Mouse (Mus musculus): ENCODE results near the gene Atp2b4. TPM values are rescaled to one million over a fixed set of nuclear protein-coding genes. Genes with fewer than 3 reads are reported as not detected.

The Atp2b4 gene
- total and polyA plus RNA-seq, 3 experiments = 18.8 to 21.1 TPM; not detected in 1

- peaks cover 0 to 2% of the 10 kb centered on the region in 2 experiments; a peak in 1 of 4 replicates for H3K4me1 ChIP-seq (ENCODE audit: control insufficient read depth in 1 of 2, insufficient read depth in 2 of 2, low read length in 2 of 2)
- H3K36me3 ChIP-seq (ENCODE audit: control insufficient read depth in 1 of 2, insufficient read depth in 2 of 2, low read length in 2 of 2) = no peaks in the 10 kb centered on the region; a peak in 1 of 4 replicates
- TF ChIP-seq CTCF (IDR thresholded peaks at IDR 0.05 in 2 of 3, conservative IDR thresholded peaks at IDR 0.05 in 1 of 3; ENCODE audit: control insufficient read depth in 1 of 3, insufficient read depth in 1 of 3, low read depth in 2 of 3, low read length in 3 of 3, poor library complexity in 1 of 3, severe bottlenecking in 1 of 3) (no peak), GABPA (IDR thresholded peaks at IDR 0.05; ENCODE audit: low read depth, low read length) (no peak), BHLHE40 (IDR thresholded peaks at IDR 0.05; ENCODE audit: borderline replicate concordance, low read depth, low read length) (no peak)
- H3K27ac ChIP-seq (ENCODE audit: control insufficient read depth, low read depth, low read length) = no peak overlapping the region
- H3K9ac ChIP-seq (ENCODE audit: control insufficient read depth, low read depth, low read length, poor library complexity, severe bottlenecking) = no peak overlapping the region
- no peaks in the 10 kb centered on the region for H3K79me2 ChIP-seq (ENCODE audit: control insufficient read depth, insufficient read depth, low read length, poor library complexity)
- no peaks in the 10 kb centered on the region for H3K9me3 ChIP-seq (replicated peaks; ENCODE audit: insufficient read depth, low read length)
- H3K27me3 ChIP-seq (ENCODE audit: control insufficient read depth in 1 of 2, insufficient read depth in 2 of 2, low read length in 2 of 2) = no peaks in the 10 kb centered on the region
- no peak for DNase-seq (ENCODE audit: low read depth, low spot score)
- H3K4me3 ChIP-seq (ENCODE audit: control insufficient read depth in 1 of 2, insufficient read depth in 1 of 2, low read depth in 2 of 2, low read length in 2 of 2) = no peak overlapping the region
Observed at GRCm38 (mm10) chr1:133745078-133745495, 55.8 kb downstream of the Atp2b4 start.

GRCm38 (mm10) chr1:133744609-133745008 is 56.2 kb downstream of the Atp2b4 start:
- no peak for TF ChIP-seq ZMIZ1 (IDR thresholded peaks at IDR 0.05; ENCODE audit: low read depth, low read length)
- TF ChIP-seq POLR2AphosphoS5 (IDR thresholded peaks at IDR 0.05; ENCODE audit: borderline replicate concordance, low read depth, low read length) = no peak
- TF ChIP-seq MYC (IDR thresholded peaks at IDR 0.05; ENCODE audit: low read depth, low read length) = no peak
- no peak for TF ChIP-seq RCOR1 (IDR thresholded peaks at IDR 0.05; ENCODE audit: low read depth, low read length)
- TF ChIP-seq ELF1 (IDR thresholded peaks at IDR 0.05; ENCODE audit: low read depth, low read length) = no peak
- TF ChIP-seq MEF2A (IDR thresholded peaks at IDR 0.05; ENCODE audit: extremely low read depth, insufficient replicate concordance, low read depth, low read length, poor library complexity, severe bottlenecking) = no peak
- TF ChIP-seq SIN3A (IDR thresholded peaks at IDR 0.05; ENCODE audit: low read length) = no peak
- TF ChIP-seq TBP (IDR thresholded peaks at IDR 0.05; ENCODE audit: low read depth, low read length) = no peak
- TF ChIP-seq USF2 (IDR thresholded peaks at IDR 0.05; ENCODE audit: borderline replicate concordance in 1 of 2, insufficient read depth in 1 of 2, low read depth in 1 of 2, low read length in 2 of 2) = no peak
- no peak for TF ChIP-seq MAZ (IDR thresholded peaks at IDR 0.05; ENCODE audit: low read depth, low read length)
- TF ChIP-seq GATA1 (IDR thresholded peaks at IDR 0.05; ENCODE audit: low read depth, low read length) = no peak
- TF ChIP-seq MXI1 (IDR thresholded peaks at IDR 0.05; ENCODE audit: low read depth, low read length) = no peak
- TF ChIP-seq NELFE (IDR thresholded peaks at IDR 0.05; ENCODE audit: low read depth, low read length) = no peak
- no peak for TF ChIP-seq RAD21 (IDR thresholded peaks at IDR 0.05; ENCODE audit: low read depth, low read length)
- no peak for TF ChIP-seq TAL1 (IDR thresholded peaks at IDR 0.05; ENCODE audit: low read length)
- no peak for TF ChIP-seq CHD1 (IDR thresholded peaks at IDR 0.05; ENCODE audit: low read depth, low read length)
- no peak for TF ChIP-seq BHLHE40 (IDR thresholded peaks at IDR 0.05; ENCODE audit: borderline replicate concordance, low read depth, low read length)
- Histone ChIP-seq H3K36me3 (ENCODE audit: control insufficient read depth in 1 of 2, insufficient read depth in 2 of 2, low read length in 2 of 2) (no peaks in the 10 kb centered on the region), H3K9ac (ENCODE audit: control insufficient read depth, low read depth, low read length, poor library complexity, severe bottlenecking) (no peak overlapping the region)

More at GRCm38 (mm10) chr1:133744609-133745008, 56.2 kb downstream of the Atp2b4 start:
- no peaks in the 10 kb centered on the region for H3K79me2 ChIP-seq (ENCODE audit: control insufficient read depth, insufficient read depth, low read length, poor library complexity)
- no peak overlapping the region for H3K4me3 ChIP-seq (ENCODE audit: control insufficient read depth in 1 of 2, insufficient read depth in 1 of 2, low read depth in 2 of 2, low read length in 2 of 2)
- no peaks in the 10 kb centered on the region for H3K4me1 ChIP-seq (ENCODE audit: control insufficient read depth in 1 of 2, insufficient read depth in 2 of 2, low read length in 2 of 2)
- H3K27me3 ChIP-seq (ENCODE audit: control insufficient read depth in 1 of 2, insufficient read depth in 2 of 2, low read length in 2 of 2) = no peaks in the 10 kb centered on the region
- H3K9me3 ChIP-seq (replicated peaks; ENCODE audit: insufficient read depth, low read length) = no peaks in the 10 kb centered on the region
- no peak overlapping the region for H3K27ac ChIP-seq (ENCODE audit: control insufficient read depth, low read depth, low read length)
- DNase-seq (ENCODE audit: low read depth, low spot score) = no peak

Measured in MEL (cell line).